Mouse (Mus musculus) stomach, postnatal 0 days (tissue): ENCODE results near the gene Ambn.

Experiments
- CTCF ChIP-seq: IDR thresholded peaks from 2 replicates; pipeline ENCODE4 v1.5.1; 2016; ENCODE audit warnings: antibody characterized with exemption, low read depth, mild to moderate bottlenecking, moderate library complexity
- EP300 ChIP-seq: optimal IDR thresholded peaks from 2 replicates; pipeline ENCODE3; 2016; ENCODE audit warnings: antibody characterized with exemption

GRCm38 (mm10) chr5:88499781-88500180 is 44.0 kb downstream of the Ambn start:
- TF ChIP-seq CTCF = no peak
- TF ChIP-seq EP300 = no peak
